Mouse (Mus musculus) T-helper 2 cell (primary cell): ENCODE results near the gene Gpr18.

Source experiments
- in situ Hi-C: fragments of 300-600 bp; cut with MboI, MseI; formaldehyde crosslinking; loops from one replicate; pipeline ENCODE4 v1.15.1; 2025; ENCODE audit warnings: high pct_unique_total_duplicates

Gene Gpr18

GRCm38 (mm10) chr14:121915621-121916020, at the start of gene Gpr18:
Gene Gpr18, minus strand, starts transcription at chr14:121915781.
- in situ Hi-C loops = loop anchor here (5.0 kb wide), 1 partner anchor 33 kb away; no protein-coding TSS in a partner anchor

DNA sequence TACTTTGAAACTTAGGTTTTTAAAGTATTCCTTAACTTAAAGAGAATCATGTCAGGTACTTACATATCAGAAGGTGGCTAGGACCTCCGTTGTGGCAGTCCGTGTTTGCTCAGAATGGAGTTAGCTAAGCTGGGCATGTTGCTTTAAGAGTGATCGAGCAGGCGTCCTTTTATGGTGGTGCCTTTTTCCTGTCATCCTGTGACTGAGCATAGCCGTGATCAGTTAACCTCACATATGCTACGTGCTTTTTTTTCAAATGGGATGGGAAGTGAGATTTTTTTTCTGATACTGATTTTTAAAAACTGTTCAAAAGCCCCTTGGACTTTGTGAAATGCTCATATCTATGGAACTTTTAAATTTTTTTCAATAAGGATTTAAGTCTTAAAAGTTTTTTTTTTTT, 49.4 kb upstream of the Gpr18 start, which contains the start of gene Gpr183:
TSS of gene Gpr183 (minus strand) at position 206 of the 400 bp plus-strand sequence.
- in situ Hi-C loops = loop anchor here (5.0 kb wide), 2 partner anchors 33 to 97 kb away; no protein-coding TSS in a partner anchor

DNA sequence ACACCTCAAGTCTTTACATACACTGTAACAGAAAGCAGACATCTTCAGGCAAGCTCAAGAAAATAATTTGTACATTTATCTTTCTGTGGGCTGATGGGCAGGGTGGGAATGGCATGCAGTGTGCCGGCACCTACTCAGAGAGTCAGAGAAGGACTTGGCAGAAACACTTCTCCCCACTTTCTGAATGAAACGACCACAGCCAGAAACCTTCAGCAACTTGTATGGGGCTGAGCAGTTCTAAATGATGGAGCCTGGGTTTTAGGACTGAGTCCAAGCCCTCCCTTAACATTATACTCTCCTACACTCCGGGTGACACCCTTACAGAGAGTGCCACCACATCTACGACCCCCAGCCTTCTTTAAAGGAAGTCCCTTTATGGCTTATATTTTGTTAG, 48.4 kb upstream of the Gpr18 start:
- in situ Hi-C loops = loop anchor here (5.0 kb wide), 1 partner anchor 98 kb away; no protein-coding TSS in a partner anchor

GRCm38 (mm10) chr14:121963251-121963941, 47.8 kb upstream of the Gpr18 start:
- in situ Hi-C loops = loop anchor here (5.0 kb wide), 1 partner anchor 99 kb away; no protein-coding TSS in a partner anchor

- in situ Hi-C loops = loop anchor here (5.0 kb wide), 1 partner anchor 100 kb away; no protein-coding TSS in a partner anchor
Measured at GRCm38 (mm10) chr14:121962128-121962890, 46.7 kb upstream of the Gpr18 start.

DNA sequence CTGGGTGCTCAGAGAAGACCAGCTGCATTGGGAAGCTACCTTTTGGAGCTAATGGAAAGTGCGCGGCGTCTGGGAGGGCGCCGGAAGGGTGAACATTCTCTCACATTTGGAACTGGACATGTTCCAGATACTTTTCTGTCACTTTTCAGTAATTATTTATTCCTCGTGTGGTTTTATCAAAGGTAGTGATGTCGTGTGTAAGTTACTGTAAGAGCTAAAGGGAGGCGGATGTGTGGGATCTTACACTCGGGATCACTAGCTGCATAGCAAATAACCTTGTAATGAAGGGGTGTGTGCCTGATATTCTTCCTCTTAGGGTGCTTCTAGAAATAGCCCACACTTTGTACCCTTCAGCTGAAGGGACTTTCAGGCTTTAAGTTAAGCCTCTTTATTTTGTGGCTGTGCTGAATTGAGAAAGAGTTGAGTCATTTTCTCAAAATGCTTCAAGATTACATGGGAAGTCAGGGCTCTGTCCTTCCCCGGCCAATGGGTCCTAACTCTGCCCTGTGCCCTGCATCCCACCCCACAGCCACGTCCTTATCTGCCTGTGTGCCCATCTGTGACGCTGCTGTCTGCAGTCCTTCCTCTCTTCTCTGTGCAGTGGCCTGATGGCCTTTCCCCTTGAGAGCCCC, 46.0 kb upstream of the Gpr18 start:
- in situ Hi-C loops = loop anchor here (5.0 kb wide), 1 partner anchor 101 kb away; no protein-coding TSS in a partner anchor

GRCm38 (mm10) chr14:121960997-121961396, 45.4 kb upstream of the Gpr18 start:
- in situ Hi-C loops = loop anchor here (5.0 kb wide), 1 partner anchor 101 kb away; no protein-coding TSS in a partner anchor

GRCm38 (mm10) chr14:121960531-121960930, 45.0 kb upstream of the Gpr18 start:
- in situ Hi-C loops = loop anchor here (5.0 kb wide), 1 partner anchor 102 kb away; no protein-coding TSS in a partner anchor

DNA sequence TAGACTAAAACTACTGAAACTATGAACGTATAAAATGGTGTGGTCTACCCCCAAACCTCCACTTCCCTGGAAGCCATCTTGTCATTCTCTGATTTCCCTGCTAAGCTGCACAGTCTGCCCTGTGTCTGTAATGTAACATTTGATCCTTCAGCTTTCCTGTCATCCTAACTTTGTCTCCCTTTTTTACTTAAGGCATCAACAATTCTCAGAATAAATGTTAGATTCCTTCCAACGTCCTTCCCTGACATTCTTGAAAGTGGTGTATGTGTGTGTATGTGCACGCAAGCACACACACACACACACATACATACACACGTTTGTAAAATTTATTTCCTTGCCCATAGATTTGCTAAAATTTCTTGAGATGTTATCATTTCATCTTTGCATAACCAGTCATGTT, 44.5 kb upstream of the Gpr18 start:
- in situ Hi-C loops = loop anchor here (5.0 kb wide), 1 partner anchor 102 kb away; no protein-coding TSS in a partner anchor

- in situ Hi-C loops = no loop called here
Measured at GRCm38 (mm10) chr14:121959538-121959980, 44.0 kb upstream of the Gpr18 start.

- in situ Hi-C loops = no loop called here
Measured at GRCm38 (mm10) chr14:121958751-121959537, 43.4 kb upstream of the Gpr18 start.

- in situ Hi-C loops = no loop called here
Measured at GRCm38 (mm10) chr14:121958041-121958750, 42.6 kb upstream of the Gpr18 start.

GRCm38 (mm10) chr14:121957176-121957871, 41.7 kb upstream of the Gpr18 start:
- in situ Hi-C loops = no loop called here

DNA sequence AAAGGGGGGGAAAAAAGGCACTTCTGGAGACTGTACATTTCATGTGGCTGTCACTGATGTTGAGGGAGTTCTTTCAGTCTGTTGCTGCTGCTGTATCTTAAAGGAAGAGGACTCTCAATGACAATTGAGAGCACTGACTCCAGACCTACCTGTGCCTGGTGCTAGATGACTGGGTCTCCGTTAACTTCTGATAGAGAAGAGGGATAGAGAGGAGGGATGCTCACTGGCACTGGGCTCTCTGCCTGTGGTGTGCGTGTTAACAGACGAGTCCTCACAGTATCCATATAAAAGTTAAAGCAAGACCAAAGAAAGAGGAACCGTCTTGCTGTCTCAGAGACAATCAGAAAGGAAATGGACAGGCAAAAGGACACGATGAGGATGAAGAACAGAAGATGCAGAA, 40.7 kb upstream of the Gpr18 start:
- in situ Hi-C loops = no loop called here

DNA sequence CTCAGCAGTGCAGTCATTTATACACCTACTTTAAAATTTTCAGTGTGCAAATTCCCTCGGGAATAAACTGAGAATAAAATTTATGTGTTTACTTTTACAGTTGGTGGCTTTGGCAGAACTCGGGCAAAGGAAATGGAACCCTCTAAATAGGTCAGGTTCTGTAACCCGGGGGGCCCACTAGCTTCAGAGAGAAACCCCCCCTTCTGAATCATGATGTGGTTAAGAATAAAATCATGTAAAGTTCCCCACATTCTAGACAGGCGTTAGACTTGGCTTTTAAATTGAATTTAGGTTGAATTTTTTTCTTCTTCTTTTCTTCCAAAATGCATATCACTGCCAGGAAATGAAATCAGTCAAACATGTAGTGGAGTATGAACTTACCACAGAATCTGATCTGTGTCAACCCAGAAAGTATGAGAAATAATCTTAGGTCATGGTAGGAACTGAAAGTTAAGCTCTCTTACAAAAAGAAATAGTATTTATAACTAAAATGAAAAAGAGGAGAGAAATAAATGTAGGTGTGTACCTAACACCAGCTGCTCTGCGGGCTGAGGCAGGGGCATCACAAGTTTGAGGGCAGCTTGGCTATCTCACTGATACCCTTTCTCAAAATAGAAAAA, 39.7 kb upstream of the Gpr18 start:
- in situ Hi-C loops = no loop called here

DNA sequence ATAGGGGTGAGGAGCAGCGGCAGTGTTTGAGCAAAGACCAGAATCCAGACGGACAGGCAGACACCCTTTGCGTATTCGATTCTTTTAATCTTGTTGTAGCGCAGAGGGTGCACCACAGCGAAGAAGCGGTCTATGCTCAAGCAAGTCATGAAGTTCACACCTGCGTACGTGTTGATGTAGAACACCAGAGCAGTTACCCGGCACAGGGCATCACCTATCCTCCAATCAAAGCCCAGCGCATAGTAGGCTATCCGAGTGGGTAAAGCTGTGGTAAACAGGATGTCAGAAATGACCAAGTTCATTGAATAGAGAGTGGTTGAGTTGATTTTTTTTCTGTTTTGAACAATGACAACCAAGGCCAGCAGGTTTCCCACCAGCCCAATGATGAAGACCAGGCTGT, 39.0 kb upstream of the Gpr18 start:
- in situ Hi-C loops = no loop called here

DNA sequence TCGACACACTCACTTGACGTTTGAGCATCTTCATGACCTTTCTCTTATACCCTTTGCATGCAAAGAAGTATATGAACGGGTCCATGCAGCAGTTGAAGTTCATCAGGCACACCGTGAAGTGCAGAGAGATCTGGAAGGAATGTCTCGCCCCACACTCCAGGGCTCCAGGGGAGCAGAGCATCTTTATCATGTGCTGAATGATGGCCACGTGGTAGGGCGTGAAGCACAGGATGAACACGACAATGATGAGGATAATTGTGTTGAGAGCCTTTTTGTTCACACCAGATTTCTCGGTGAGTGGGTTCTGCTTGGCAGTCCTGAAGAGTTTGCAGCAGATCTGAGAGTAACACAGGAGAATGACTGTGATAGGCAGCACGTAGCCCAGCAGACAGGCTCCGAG, 38.5 kb upstream of the Gpr18 start:
- in situ Hi-C loops = no loop called here

GRCm38 (mm10) chr14:121952046-121952400, 36.4 kb upstream of the Gpr18 start:
- in situ Hi-C loops = no loop called here

DNA sequence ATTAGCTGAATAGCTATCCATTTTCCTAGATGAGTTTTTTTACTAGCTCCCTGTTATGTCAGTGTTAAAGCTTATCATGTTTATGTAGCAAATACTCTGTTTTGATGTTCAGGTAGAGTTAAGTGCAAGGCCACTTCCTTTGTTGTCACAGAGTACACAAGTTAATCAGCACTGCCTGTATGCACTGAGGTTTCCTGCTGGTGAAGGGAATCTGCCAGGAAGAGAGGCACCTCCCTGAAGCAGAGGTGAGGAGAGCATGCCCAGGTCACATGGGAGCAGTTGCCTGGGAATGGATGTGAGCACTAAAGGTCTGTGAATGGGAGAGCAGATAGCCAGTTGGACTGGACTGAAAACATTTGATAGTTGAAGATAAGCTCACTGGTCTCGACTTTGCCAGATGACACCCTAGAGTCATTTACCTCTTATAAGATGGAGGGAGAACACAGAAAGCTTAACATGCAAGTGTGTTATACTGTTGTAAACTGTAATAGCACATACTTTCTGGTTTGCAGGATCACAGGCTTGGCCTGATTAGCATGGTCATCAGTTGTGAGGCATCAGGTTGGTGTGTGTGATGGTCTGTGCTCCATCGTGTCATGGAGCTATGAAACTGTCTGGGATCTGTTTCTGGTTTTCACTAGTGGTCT, 35.9 kb upstream of the Gpr18 start:
- in situ Hi-C loops = no loop called here
